Mouse (Mus musculus): Measurements from ENCODE around the gene Adcy2.

DNA sequence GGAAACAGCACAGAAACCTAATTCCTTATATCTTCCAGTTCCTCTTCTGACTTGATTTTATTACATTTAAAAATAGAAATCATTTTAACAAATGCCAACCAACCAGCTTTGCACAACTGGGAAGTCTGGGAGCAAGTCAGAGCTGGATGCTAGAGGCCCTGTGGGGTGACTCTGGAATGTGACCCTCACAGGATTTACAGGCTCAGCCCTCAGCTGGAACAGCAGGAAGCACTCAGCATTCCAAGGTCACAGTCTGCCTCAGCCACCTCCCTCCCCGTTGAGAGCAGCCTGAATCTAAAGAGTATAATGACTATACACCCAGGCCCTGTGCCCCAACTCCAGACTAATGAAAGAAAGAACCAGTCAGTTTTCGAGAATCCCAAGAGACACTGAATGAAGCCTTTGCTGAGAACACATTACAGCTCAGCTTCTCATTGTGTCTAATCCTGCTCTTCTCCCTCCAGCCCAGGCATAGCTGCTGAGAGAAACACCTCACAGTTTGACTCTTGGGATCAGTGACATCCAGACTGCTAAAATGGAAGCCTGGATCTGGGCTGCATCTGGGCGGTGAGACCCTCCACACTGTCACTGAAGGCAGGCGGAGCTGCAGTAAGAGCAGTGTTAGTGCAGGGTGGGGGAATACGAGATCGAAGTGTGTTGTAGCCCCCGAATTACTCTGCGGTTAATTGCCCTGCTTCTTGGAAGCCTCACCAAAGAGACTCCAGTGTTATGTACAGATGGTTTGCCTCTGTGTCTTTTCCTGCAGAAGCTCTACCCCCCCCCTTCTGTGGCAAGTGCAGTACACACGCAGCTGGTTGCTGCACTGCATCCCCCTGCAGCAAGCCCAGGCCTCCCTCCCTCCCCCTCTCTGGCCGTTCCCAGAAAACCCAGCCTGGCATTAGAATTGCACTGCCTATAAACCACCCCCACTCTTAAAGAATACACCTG lies 426.1 kb downstream of the Adcy2 start:
- TF ChIP-seq CTCF (IDR thresholded peaks at IDR 0.05; ENCODE audit: borderline replicate concordance, insufficient read depth, low read length) (no peak), POLR2A (IDR thresholded peaks at IDR 0.05; ENCODE audit: low read depth, low read length) (no peak)
